Mouse (Mus musculus): Measurements from ENCODE around the gene Plekhm2.

GRCm38 (mm10) chr4:141680892-141681291, 16.2 kb upstream of the Plekhm2 start:
- TF ChIP-seq GATA1 (IDR thresholded peaks at IDR 0.05; ENCODE audit: borderline replicate concordance, low read length) (no peak), FLI1 (IDR thresholded peaks at IDR 0.05; ENCODE audit: low read length) (no peak)

Data from megakaryocyte, embryonic 14.5 days (primary cell).